Mouse (Mus musculus) heart, adult 2 months (tissue): ENCODE data around the gene Gadl1.

ENCODE experiments used
- CTCF ChIP-seq: fragments of 200-600 bp; IDR thresholded peaks from 2 replicates; pipeline ENCODE4 v1.8.1; 2022; ENCODE audit warnings: antibody characterized with exemption, mild to moderate bottlenecking, moderate library complexity
- EP300 ChIP-seq: fragments of 200-500 bp; IDR thresholded peaks from 2 replicates; pipeline ENCODE4 v1.6.1; 2011; ENCODE audit warnings: low read depth, low read length, control low read depth; ENCODE audit not compliant: insufficient read depth

- no peak for TF ChIP-seq CTCF
- TF ChIP-seq EP300 = no peak
These were observed 85.5 kb downstream of the Gadl1 start for GRCm38 (mm10) chr9:115994772-115995171.
